8 mouse cellular contexts compared by ENCODE assay signal in the genomic region with DNA sequence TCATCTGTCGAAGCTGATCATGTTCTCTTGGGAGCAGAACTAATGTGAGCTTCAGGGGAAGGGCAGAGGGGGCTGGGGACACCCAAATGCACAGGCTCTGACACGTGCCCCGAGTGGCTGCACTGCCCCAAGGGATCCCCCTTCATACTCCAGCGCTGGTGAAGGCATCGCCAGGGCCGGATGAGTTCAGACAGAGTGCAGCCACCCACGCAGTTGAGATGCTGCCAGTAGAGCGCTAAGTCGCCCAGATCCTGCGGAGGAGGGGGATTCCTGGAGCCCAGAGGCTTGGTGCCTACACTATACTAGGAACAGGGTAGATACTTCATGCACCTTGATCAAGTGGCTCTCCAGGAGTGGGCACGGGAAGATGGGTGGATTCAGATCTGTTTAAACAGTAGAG.
DNase-seq lines count a peak whose midpoint lies in the region; ATAC-seq lines count a peak whose summit lies in the region.

No protein-coding gene starts in this region.

- H3K27me3 ChIP-seq in forebrain, embryonic 15.5 days, result no peaks in the 10 kb centered on the region
- peaks cover 19% of the 10 kb centered on the region for H3K27me3 ChIP-seq in forebrain, embryonic 10.5 days (ENCODE audit: poor library complexity, severe bottlenecking)
- H3K27me3 ChIP-seq in neural tube, embryonic 13.5 days, result peaks cover 10% of the 10 kb centered on the region; the same call in 1 of the 2 replicates

- no peak overlapping the region for H3K9ac ChIP-seq in forebrain, embryonic 15.5 days (replicated peaks)
- H3K9ac ChIP-seq in neural tube, embryonic 13.5 days, result no peak overlapping the region

- DNase-seq in forebrain, embryonic 10.5 days (ENCODE audit: extremely low spot score, low spot score), result no peak
- no peak for DNase-seq in neural tube, embryonic 10.5 days (ENCODE audit: extremely low spot score, low spot score)
- DNase-seq in kidney, postnatal 10 days, result peak; percentile 44
- DNase-seq in right cerebral cortex, postnatal 14 days, result peak; percentile 53
- no peak for DNase-seq in thymus, postnatal 25 days
- no peak for DNase-seq in cerebellum, adult 9-11 months

- peak; percentile 27; the same call in 1 of the 2 replicates for ATAC-seq in forebrain, embryonic 15.5 days (replicated peaks)
- ATAC-seq in neural tube, embryonic 13.5 days (ENCODE audit: low read depth), result 0 out of 2 replicates have a peak, but pooled peaks have one; percentile 44

- no peaks in the 10 kb centered on the region for H3K9me3 ChIP-seq in forebrain, embryonic 15.5 days
- no peaks in the 10 kb centered on the region for H3K9me3 ChIP-seq in forebrain, embryonic 10.5 days
- H3K9me3 ChIP-seq in neural tube, embryonic 13.5 days, result no peaks in the 10 kb centered on the region

- no peak overlapping the region for H3K4me2 ChIP-seq in forebrain, embryonic 15.5 days (replicated peaks)
- no peak overlapping the region for H3K4me2 ChIP-seq in neural tube, embryonic 13.5 days

- 40% methylated on average over 11 of the region's 11 CpGs for WGBS in forebrain, embryonic 15.5 days
- WGBS in forebrain, embryonic 10.5 days, result 74% methylated on average over 11 of the region's 11 CpGs
- 60% methylated on average over 11 of the region's 11 CpGs for WGBS in neural tube, embryonic 13.5 days

- H3K36me3 ChIP-seq in forebrain, embryonic 15.5 days, result no peaks in the 10 kb centered on the region
- no peaks in the 10 kb centered on the region for H3K36me3 ChIP-seq in forebrain, embryonic 10.5 days (replicated peaks)
- H3K36me3 ChIP-seq in neural tube, embryonic 13.5 days, result no peaks in the 10 kb centered on the region

- 0 out of 2 replicates have a peak, but pooled peaks cover 3% of the 10 kb centered on the region for H3K4me1 ChIP-seq in forebrain, embryonic 15.5 days
- H3K4me1 ChIP-seq in forebrain, embryonic 10.5 days, result peaks cover 19% of the 10 kb centered on the region
- H3K4me1 ChIP-seq in neural tube, embryonic 13.5 days (replicated peaks), result peaks cover 33% of the 10 kb centered on the region

- H3K27ac ChIP-seq in forebrain, embryonic 15.5 days (replicated peaks), result no peak overlapping the region
- H3K27ac ChIP-seq in forebrain, embryonic 10.5 days, result no peak overlapping the region
- no peak overlapping the region for H3K27ac ChIP-seq in neural tube, embryonic 13.5 days (replicated peaks)

- no peak overlapping the region for H3K4me3 ChIP-seq in forebrain, embryonic 15.5 days
- no peak overlapping the region for H3K4me3 ChIP-seq in forebrain, embryonic 10.5 days
- H3K4me3 ChIP-seq in neural tube, embryonic 13.5 days, result no peak overlapping the region

Comparison
In these comparisons a context has a peak if more than half of its experiments do, and no peak if none do; other contexts are left out.
1. DNase-seq: peak in kidney, postnatal 10 days (single experiment) and right cerebral cortex, postnatal 14 days (single experiment); none in forebrain, embryonic 10.5 days (single experiment), neural tube, embryonic 10.5 days (single experiment), thymus, postnatal 25 days (single experiment) and cerebellum, adult 9-11 months (single experiment).